Mouse (Mus musculus) MEL (cell line): ENCODE data around the gene Lrrc4. TPM values are rescaled to one million over a fixed set of nuclear protein-coding genes. Genes with fewer than 3 reads are reported as not detected.

Experiments
- DNase-seq: peaks from one replicate; pipeline ENCODE4 v3.0.0; 2011; ENCODE audit warnings: low read depth, low spot score
- H3K27ac ChIP-seq: 2 replicates; pipeline ENCODE4 v1.5.1; 2012; ENCODE audit warnings: low read depth, mild to moderate bottlenecking, control low read depth, low read length, moderate library complexity; ENCODE audit not compliant: control insufficient read depth
- H3K27me3 ChIP-seq, 2 experiments: fragments of 150-350 bp in 1 of 2; sonication (generic) in 1 of 2; 2 replicates each; pipeline ENCODE4 v1.6.1; 2012; ENCODE audit warnings: low read length in 2 of 2, mild to moderate bottlenecking in 2 of 2, improper control_type of control experiment in 1 of 2, moderate library complexity in 1 of 2; ENCODE audit not compliant: insufficient read depth in 2 of 2, control insufficient read depth in 1 of 2
- H3K36me3 ChIP-seq, 2 experiments: 2 replicates each; pipeline ENCODE4 v1.6.1; 2012 to 2014; ENCODE audit warnings: low read length in 2 of 2, improper control_type of control experiment in 1 of 2, inconsistent platforms in 1 of 2, mild to moderate bottlenecking in 1 of 2; ENCODE audit not compliant: insufficient read depth in 2 of 2, control insufficient read depth in 1 of 2
- H3K4me1 ChIP-seq, 2 experiments: fragments of 150-350 bp in 1 of 2; sonication (generic) in 1 of 2; 2 replicates each; pipeline ENCODE4 v1.6.1; 2012; ENCODE audit warnings: low read length in 2 of 2, improper control_type of control experiment in 1 of 2, mild to moderate bottlenecking in 1 of 2; ENCODE audit not compliant: insufficient read depth in 2 of 2, control insufficient read depth in 1 of 2
- H3K4me3 ChIP-seq, 2 experiments: fragments of 150-350 bp in 1 of 2; sonication (generic) in 1 of 2; 2 replicates each; pipeline ENCODE4 v1.5.1; 2012; ENCODE audit warnings: low read depth in 2 of 2, low read length in 2 of 2, mild to moderate bottlenecking in 2 of 2, moderate library complexity in 2 of 2, control low read depth in 1 of 2, improper control_type of control experiment in 1 of 2; ENCODE audit not compliant: control insufficient read depth in 1 of 2, insufficient read depth in 1 of 2
- H3K79me2 ChIP-seq: 2 replicates; pipeline ENCODE4 v1.6.1; 2012; ENCODE audit warnings: mild to moderate bottlenecking, low read length, moderate library complexity; ENCODE audit not compliant: control insufficient read depth, poor library complexity, insufficient read depth
- H3K9ac ChIP-seq: 2 replicates; pipeline ENCODE4 v1.6.1; 2012; ENCODE audit warnings: low read depth, mild to moderate bottlenecking, control low read depth, low read length, moderate library complexity; ENCODE audit not compliant: control insufficient read depth, poor library complexity, severe bottlenecking
- H3K9me3 ChIP-seq: fragments of 150-350 bp; sonication (generic); replicated peaks from 2 replicates; pipeline ENCODE4 v1.6.1; 2012; ENCODE audit warnings: mild to moderate bottlenecking, low read length, improper control_type of control experiment, moderate library complexity; ENCODE audit not compliant: insufficient read depth
- BHLHE40 ChIP-seq: IDR thresholded peaks from 2 replicates; pipeline ENCODE4 v1.6.1; 2012; ENCODE audit warnings: low read depth, mild to moderate bottlenecking, inconsistent platforms, low read length, improper control_type of control experiment, borderline replicate concordance
- CHD2 ChIP-seq: IDR thresholded peaks from 2 replicates; pipeline ENCODE4 v1.6.1; 2011; ENCODE audit warnings: low read length, improper control_type of control experiment
- E2F4 ChIP-seq: IDR thresholded peaks from 2 replicates; pipeline ENCODE4 v1.6.1; 2011; ENCODE audit warnings: low read depth, low read length, improper control_type of control experiment, borderline replicate concordance
- EP300 ChIP-seq, 2 experiments: IDR thresholded peaks; 2 replicates each; pipeline ENCODE4 v1.6.1; 2011; ENCODE audit warnings: improper control_type of control experiment in 2 of 2, low read length in 2 of 2, low read depth in 1 of 2, mild to moderate bottlenecking in 1 of 2
- ETS1 ChIP-seq: IDR thresholded peaks from 2 replicates; pipeline ENCODE4 v1.6.1; 2012; ENCODE audit warnings: low read depth, mild to moderate bottlenecking, inconsistent platforms, low read length, improper control_type of control experiment, moderate library complexity
- JUND ChIP-seq: IDR thresholded peaks from 2 replicates; pipeline ENCODE4 v1.6.1; 2011; ENCODE audit warnings: low read depth, mild to moderate bottlenecking, improper control_type of control experiment, low read length
- KAT2A ChIP-seq: conservative IDR thresholded peaks from 2 replicates; pipeline ENCODE4 v1.6.1; 2012; ENCODE audit warnings: low read depth, low read length, improper control_type of control experiment, inconsistent platforms
- MAFK ChIP-seq: IDR thresholded peaks from 2 replicates; pipeline ENCODE4 v1.6.1; 2011; ENCODE audit warnings: low read depth, mild to moderate bottlenecking, low read length, improper control_type of control experiment, borderline replicate concordance
- MAX ChIP-seq: IDR thresholded peaks from 2 replicates; pipeline ENCODE4 v1.6.1; 2011; ENCODE audit warnings: low read length, improper control_type of control experiment
- MAZ ChIP-seq: IDR thresholded peaks from 2 replicates; pipeline ENCODE4 v1.6.1; 2012; ENCODE audit warnings: low read depth, mild to moderate bottlenecking, inconsistent platforms, low read length, improper control_type of control experiment
- MXI1 ChIP-seq: IDR thresholded peaks from 2 replicates; pipeline ENCODE4 v1.6.1; 2011; ENCODE audit warnings: mild to moderate bottlenecking, low read depth, low read length, improper control_type of control experiment
- MYB ChIP-seq: IDR thresholded peaks from 2 replicates; pipeline ENCODE4 v1.6.1; 2011; ENCODE audit warnings: mild to moderate bottlenecking, low read depth, low read length, improper control_type of control experiment
- NELFE ChIP-seq: IDR thresholded peaks from 2 replicates; pipeline ENCODE4 v1.6.1; 2011; ENCODE audit warnings: low read depth, low read length, improper control_type of control experiment
- NRF1 ChIP-seq: IDR thresholded peaks from 2 replicates; pipeline ENCODE4 v1.6.1; 2014; ENCODE audit warnings: low read depth, mild to moderate bottlenecking, inconsistent platforms, low read length, improper control_type of control experiment, moderate library complexity; ENCODE audit not compliant: poor library complexity, insufficient read depth, severe bottlenecking
- POLR2AphosphoS2 ChIP-seq: IDR thresholded peaks from 2 replicates; pipeline ENCODE4 v1.6.1; 2011; ENCODE audit warnings: low read length, improper control_type of control experiment
- POLR2AphosphoS5 ChIP-seq: IDR thresholded peaks from 2 replicates; pipeline ENCODE4 v1.6.1; 2012; ENCODE audit warnings: low read depth, borderline replicate concordance, mild to moderate bottlenecking, inconsistent platforms, low read length, moderate library complexity, mixed read lengths
- RAD21 ChIP-seq: IDR thresholded peaks from 2 replicates; pipeline ENCODE4 v1.6.1; 2011; ENCODE audit warnings: mild to moderate bottlenecking, low read depth, low read length, improper control_type of control experiment
- RCOR1 ChIP-seq: IDR thresholded peaks from 2 replicates; pipeline ENCODE4 v1.6.1; 2012; ENCODE audit warnings: low read depth, mild to moderate bottlenecking, inconsistent platforms, low read length, improper control_type of control experiment
- SIN3A ChIP-seq: IDR thresholded peaks from 2 replicates; pipeline ENCODE4 v1.6.1; 2012; ENCODE audit warnings: low read length, improper control_type of control experiment, inconsistent platforms
- SMC3 ChIP-seq: IDR thresholded peaks from 2 replicates; pipeline ENCODE4 v1.6.1; 2011; ENCODE audit warnings: low read depth, low read length, improper control_type of control experiment
- TAL1 ChIP-seq: IDR thresholded peaks from 2 replicates; pipeline ENCODE4 v1.6.1; 2012; ENCODE audit warnings: mild to moderate bottlenecking, inconsistent platforms, low read length, moderate library complexity, mixed read lengths
- TCF12 ChIP-seq: IDR thresholded peaks from 2 replicates; pipeline ENCODE4 v1.6.1; 2014; ENCODE audit warnings: low read depth, mild to moderate bottlenecking, inconsistent platforms, low read length, improper control_type of control experiment, moderate library complexity
- UBTF ChIP-seq: IDR thresholded peaks from 2 replicates; pipeline ENCODE4 v1.6.1; 2012; ENCODE audit warnings: low read depth, mild to moderate bottlenecking, inconsistent platforms, low read length, improper control_type of control experiment, moderate library complexity, borderline replicate concordance; ENCODE audit not compliant: insufficient read depth
- ZC3H11A ChIP-seq: IDR thresholded peaks from 2 replicates; pipeline ENCODE4 v1.6.1; 2012; ENCODE audit warnings: low read depth, mild to moderate bottlenecking, inconsistent platforms, low read length, improper control_type of control experiment
- ZKSCAN1 ChIP-seq: IDR thresholded peaks from 2 replicates; pipeline ENCODE4 v1.6.1; 2012; ENCODE audit warnings: low read depth, mild to moderate bottlenecking, inconsistent platforms, low read length, improper control_type of control experiment, moderate library complexity
- ZMIZ1 ChIP-seq: IDR thresholded peaks from 2 replicates; pipeline ENCODE4 v1.6.1; 2012; ENCODE audit warnings: low read depth, mild to moderate bottlenecking, inconsistent platforms, low read length, improper control_type of control experiment, moderate library complexity
- ZNF384 ChIP-seq: IDR thresholded peaks from 2 replicates; pipeline ENCODE4 v1.6.1; 2012; ENCODE audit warnings: low read depth, mild to moderate bottlenecking, inconsistent platforms, low read length, improper control_type of control experiment
- polyA plus RNA-seq, 2 experiments: library from polyadenylated mRNA; stranded (reverse) in 1 of 2; unstranded in 1 of 2; fragments of >175 nt in 1 of 2; fragments of >200 nt in 1 of 2; gene quantifications; 2 replicates each; pipeline versions ENCODE4 v1.2.1 to v1.2.4; 2012; ENCODE audit warnings: low replicate concordance in 2 of 2, low read depth in 1 of 2; ENCODE audit not compliant: insufficient read length in 2 of 2, insufficient read depth in 1 of 2, missing spikeins in 1 of 2
- total RNA-seq: library from RNA; depleted of rRNA; stranded (reverse); fragments of 300-350 nt; gene quantifications from 2 replicates; pipeline ENCODE4 v1.2.3, GENCODE M21; 2012

Lrrc4 gene
- total and polyA plus RNA-seq, 3 experiments: 0.07 to 0.12 TPM; not detected in 1

GRCm38 (mm10) chr6:28720391-28721171 lies 111.0 kb downstream of the Lrrc4 start:
- no peak overlapping the region for H3K4me3 ChIP-seq
- no peak overlapping the region for H3K27ac ChIP-seq
- TF ChIP-seq EP300 (IDR thresholded peaks at IDR 0.05; ENCODE audit: low read depth in 1 of 2, low read length in 2 of 2) (no peak), MAZ (no peak), KAT2A (no peak), MXI1 (no peak), POLR2AphosphoS2 (no peak), MAFK (no peak), ZMIZ1 (no peak), POLR2AphosphoS5 (no peak), MYB (no peak), ETS1 (no peak), RAD21 (no peak), CHD2 (no peak), JUND (no peak), E2F4 (no peak), BHLHE40 (no peak), TAL1 (no peak), NELFE (no peak)
- H3K79me2 ChIP-seq: 0 out of 2 replicates have a peak, but pooled peaks cover 2% of the 10 kb centered on the region
- H3K27me3 ChIP-seq: no peaks in the 10 kb centered on the region
- DNase-seq: no peak
- H3K36me3 ChIP-seq: peaks cover 29 to 35% of the 10 kb centered on the region in 2 experiments
- no peak overlapping the region for H3K9ac ChIP-seq
- no peaks in the 10 kb centered on the region for H3K9me3 ChIP-seq
- peaks cover 15 to 24% of the 10 kb centered on the region in 2 experiments for H3K4me1 ChIP-seq

GRCm38 (mm10) chr6:28717845-28718237 lies 113.7 kb downstream of the Lrrc4 start:
- Histone ChIP-seq H3K79me2 (0 out of 2 replicates have a peak, but pooled peaks cover 3% of the 10 kb centered on the region), H3K4me1 (peaks cover 6 to 17% of the 10 kb centered on the region in 2 experiments), H3K9ac (no peak overlapping the region), H3K9me3 (no peaks in the 10 kb centered on the region), H3K27ac (no peak overlapping the region), H3K4me3 (no peak overlapping the region), H3K36me3 (peaks cover 16 to 32% of the 10 kb centered on the region in 2 experiments), H3K27me3 (no peaks in the 10 kb centered on the region)
- TF ChIP-seq TCF12 (no peak), SMC3 (no peak), MXI1 (no peak), RCOR1 (no peak), EP300 (IDR thresholded peaks at IDR 0.05; ENCODE audit: low read depth in 1 of 2, low read length in 2 of 2) (no peak), MAFK (no peak), NELFE (no peak), POLR2AphosphoS2 (no peak), BHLHE40 (no peak), SIN3A (no peak), ETS1 (no peak), UBTF (no peak), ZNF384 (no peak), KAT2A (no peak), POLR2AphosphoS5 (no peak), NRF1 (no peak), ZC3H11A (no peak), ZKSCAN1 (no peak), MAX (no peak)
- no peak for DNase-seq
